Comparison of ENCODE assay signal across 10 mouse cellular contexts in genomic region chr7:67462591-67462990, GRCm38 (mm10).
A peak's percentile ranks its signal among the peaks of the same experiment; 100 is the strongest.
DNase-seq lines count a peak whose midpoint lies in the region; ATAC-seq and TF ChIP-seq lines count a peak whose summit lies in the region.
"Had no signal": no experiment of that assay in that cellular context is flagged by ENCODE, and none has a peak within 500 bp of the region (broad histone marks: within the 10 kb centered on the region; RNA-seq: fewer than 3 reads in every experiment).

No protein-coding gene starts in this region.

- H3K27me3 ChIP-seq in forebrain, embryonic 12.5 days = peaks cover 38% of the 10 kb centered on the region
- H3K27me3 ChIP-seq in forebrain, postnatal 0 days (ENCODE audit: insufficient read depth, low read length) = no peaks in the 10 kb centered on the region
- H3K27me3 ChIP-seq in neural tube, embryonic 13.5 days = no peaks in the 10 kb centered on the region

- H3K36me3 ChIP-seq in forebrain, embryonic 12.5 days (replicated peaks) = no peaks in the 10 kb centered on the region
- H3K36me3 ChIP-seq in forebrain, postnatal 0 days (ENCODE audit: insufficient read depth) = no peaks in the 10 kb centered on the region
- no peaks in the 10 kb centered on the region for H3K36me3 ChIP-seq in neural tube, embryonic 13.5 days

- no peak overlapping the region for H3K4me3 ChIP-seq in forebrain, embryonic 12.5 days (replicated peaks)
- no peak overlapping the region for H3K4me3 ChIP-seq in forebrain, postnatal 0 days (ENCODE audit: low read depth, low read length)
- no peak overlapping the region for H3K4me3 ChIP-seq in neural tube, embryonic 13.5 days

- H3K9ac ChIP-seq in forebrain, embryonic 12.5 days = no peak overlapping the region
- H3K9ac ChIP-seq in forebrain, postnatal 0 days = no peak overlapping the region
- 0 out of 2 replicates have a peak overlapping the region, but pooled peaks have one; percentile 6 for H3K9ac ChIP-seq in neural tube, embryonic 13.5 days

- no peak for DNase-seq in forebrain, postnatal 0 days
- no peak for DNase-seq in neural tube, embryonic 10.5 days (ENCODE audit: extremely low spot score, low spot score)
- DNase-seq in lung, adult 18-20 months = peak; percentile 33 to 41
- DNase-seq in right cerebral cortex, postnatal 10 days (ENCODE audit: low spot score in 2 of 2) = no peak
- no peak for DNase-seq in left cerebral cortex, adult 9 months (ENCODE audit: low spot score in 2 of 2)
- DNase-seq in cerebellum, adult 8-10 months = no peak

- H3K27ac ChIP-seq in forebrain, embryonic 12.5 days = no peak overlapping the region
- no peak overlapping the region for H3K27ac ChIP-seq in forebrain, postnatal 0 days (ENCODE audit: low read depth, low read length)
- peak overlapping the region; percentile 46 for H3K27ac ChIP-seq in neural tube, embryonic 13.5 days (replicated peaks)

- ATAC-seq in forebrain, embryonic 12.5 days (ENCODE audit: low FRiP score) = 0 out of 2 replicates have a peak, but pooled peaks have one; percentile 17
- ATAC-seq in forebrain, postnatal 0 days = no peak
- no peak for ATAC-seq in neural tube, embryonic 13.5 days (ENCODE audit: low read depth)
- ATAC-seq: activated CD4-positive, CD25-positive, alpha-beta regulatory T cell, adult 4 months had no signal

- no peaks in the 10 kb centered on the region for H3K9me3 ChIP-seq in forebrain, embryonic 12.5 days
- H3K9me3 ChIP-seq in forebrain, postnatal 0 days (ENCODE audit: low read length) = no peaks in the 10 kb centered on the region
- no peaks in the 10 kb centered on the region for H3K9me3 ChIP-seq in neural tube, embryonic 13.5 days
- H3K9me3 ChIP-seq: megakaryocyte, embryonic 14.5 days had no signal

- WGBS in forebrain, embryonic 12.5 days = 42% methylated on average over 9 of the region's 9 CpGs
- WGBS in forebrain, postnatal 0 days = 53% methylated on average over 9 of the region's 9 CpGs
- 45% methylated on average over 9 of the region's 9 CpGs for WGBS in neural tube, embryonic 13.5 days

- no peak overlapping the region for H3K4me2 ChIP-seq in forebrain, embryonic 12.5 days
- H3K4me2 ChIP-seq in forebrain, postnatal 0 days (ENCODE audit: low read depth) = no peak overlapping the region
- H3K4me2 ChIP-seq in neural tube, embryonic 13.5 days = no peak overlapping the region

- no peak for TF ChIP-seq CTCF in forebrain, postnatal 0 days (IDR thresholded peaks at IDR 0.05; ENCODE audit: low read depth)

- peaks cover 16% of the 10 kb centered on the region; the same call in 1 of the 2 replicates for H3K4me1 ChIP-seq in forebrain, embryonic 12.5 days
- H3K4me1 ChIP-seq in forebrain, postnatal 0 days (ENCODE audit: insufficient read depth) = no peaks in the 10 kb centered on the region
- H3K4me1 ChIP-seq in neural tube, embryonic 13.5 days (replicated peaks) = peaks cover 29% of the 10 kb centered on the region

Comparison
In these comparisons a context has a peak if more than half of its experiments do, and no peak if none do; other contexts are left out.
1. DNase-seq: peak in lung, adult 18-20 months (2 of 2); none in forebrain, postnatal 0 days (single experiment), neural tube, embryonic 10.5 days (single experiment), right cerebral cortex, postnatal 10 days (0 of 2), left cerebral cortex, adult 9 months (0 of 2) and cerebellum, adult 8-10 months (single experiment).